Mouse (Mus musculus): Measurements from ENCODE around the gene Bbx. TPM values are rescaled to one million over a fixed set of nuclear protein-coding genes. Genes with fewer than 3 reads are reported as not detected.

The Bbx gene
- total RNA-seq, 1 experiment from 2014 or later: 39.8 TPM

DNA sequence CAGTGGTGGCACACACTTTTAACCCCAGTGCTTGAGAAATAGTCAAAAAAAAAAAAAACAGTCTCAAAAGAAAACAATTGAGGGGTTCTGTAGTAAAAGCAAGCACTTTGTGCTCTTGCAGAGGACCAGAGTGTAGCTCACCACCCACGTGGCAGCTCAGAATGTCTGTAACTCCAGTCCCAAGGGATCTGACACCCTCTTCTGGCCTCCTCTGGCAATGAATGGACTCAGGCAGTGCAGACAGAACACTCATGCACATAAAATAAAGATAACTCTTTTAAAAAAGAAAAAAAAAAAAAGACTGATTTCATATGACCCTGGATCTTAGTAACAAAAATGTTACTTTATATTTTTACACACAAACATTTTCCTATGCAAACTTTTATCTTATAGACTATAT lies 12.1 kb downstream of the Bbx start:
- no peak for ATAC-seq (replicated peaks; ENCODE audit: insufficient number of reproducible peaks, low FRiP score, low TSS enrichment, poor library complexity, severe bottlenecking)

DNA sequence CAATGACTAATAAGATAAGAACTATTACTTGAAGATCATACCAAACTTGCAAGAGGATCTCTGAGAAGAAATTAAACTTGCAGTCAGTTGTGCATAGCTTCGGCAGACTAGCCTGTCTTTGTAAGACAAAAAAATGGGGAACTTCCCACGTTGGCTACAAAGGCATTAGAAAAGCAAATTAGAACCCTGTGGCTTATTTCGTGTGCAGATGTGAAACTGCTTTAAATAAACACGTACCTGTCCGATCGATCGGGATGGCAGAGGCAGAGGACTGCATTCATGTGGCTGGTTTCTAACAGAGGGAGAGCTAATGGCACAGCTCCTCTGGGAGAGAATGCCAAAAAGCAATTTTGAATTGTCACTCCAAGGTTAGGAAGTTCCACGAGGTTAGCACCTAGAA lies 16.8 kb downstream of the Bbx start:
- ATAC-seq (replicated peaks; ENCODE audit: insufficient number of reproducible peaks, low FRiP score, low TSS enrichment, poor library complexity, severe bottlenecking): no peak

DNA sequence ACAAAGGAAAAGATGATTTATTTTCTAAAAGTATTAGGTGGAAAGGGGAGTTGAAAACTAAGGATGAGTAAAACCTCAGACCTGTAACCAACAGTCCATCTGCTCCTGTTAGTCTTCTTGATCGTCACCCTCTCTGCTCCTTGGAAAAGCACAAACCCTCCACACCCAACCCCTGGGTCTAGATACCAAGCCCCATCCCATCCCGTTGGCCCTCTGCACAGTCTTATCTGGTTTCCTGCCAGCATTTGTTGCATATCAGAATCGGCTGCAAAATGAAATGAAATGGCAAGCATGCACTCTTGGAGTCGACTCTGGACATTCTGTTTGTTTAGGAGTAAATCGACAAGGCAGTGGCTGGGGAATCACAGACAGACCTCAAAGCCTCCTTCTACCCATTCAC lies 29.3 kb downstream of the Bbx start:
- ATAC-seq (replicated peaks; ENCODE audit: insufficient number of reproducible peaks, low FRiP score, low TSS enrichment, poor library complexity, severe bottlenecking): no peak

DNA sequence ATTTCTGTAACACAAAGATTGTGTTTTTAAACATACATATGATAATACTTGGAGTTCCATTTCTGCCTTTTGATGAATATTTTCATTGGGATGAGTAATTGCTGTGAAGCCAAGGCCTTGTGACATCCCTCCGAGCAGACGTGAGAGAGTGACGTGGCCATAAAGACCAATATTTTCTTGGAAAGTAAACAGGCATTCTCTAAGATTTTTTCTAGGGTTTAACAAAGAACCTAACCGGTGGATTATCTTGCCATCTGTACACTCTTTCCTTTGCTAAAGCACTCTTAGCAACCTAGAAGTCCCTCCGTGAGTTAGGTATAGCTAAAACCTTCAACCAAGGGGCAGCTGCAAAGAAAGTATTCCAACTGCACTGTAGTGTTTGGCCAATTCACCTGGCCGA lies 32.4 kb downstream of the Bbx start:
- ATAC-seq (replicated peaks; ENCODE audit: insufficient number of reproducible peaks, low FRiP score, low TSS enrichment, poor library complexity, severe bottlenecking): no peak

DNA sequence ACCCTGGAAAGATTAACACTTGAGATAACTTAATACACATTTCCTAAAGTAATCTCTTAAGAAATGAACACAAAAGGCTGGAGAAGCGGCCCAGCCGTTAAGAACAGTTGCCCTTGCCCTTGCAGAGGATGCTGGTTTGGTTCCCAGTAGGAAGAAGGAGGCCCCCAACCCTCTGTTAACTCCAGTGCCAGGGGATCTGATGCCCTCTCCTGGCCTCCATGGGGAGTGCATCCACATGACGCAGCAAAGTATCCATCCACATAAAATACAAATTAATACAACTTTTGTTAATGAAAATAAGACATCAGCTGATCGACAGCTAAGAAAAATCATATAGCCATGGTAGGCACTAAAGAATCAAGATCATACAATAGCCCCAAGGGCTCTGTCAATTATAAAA lies 33.6 kb downstream of the Bbx start:
- ATAC-seq (replicated peaks; ENCODE audit: insufficient number of reproducible peaks, low FRiP score, low TSS enrichment, poor library complexity, severe bottlenecking): no peak

DNA sequence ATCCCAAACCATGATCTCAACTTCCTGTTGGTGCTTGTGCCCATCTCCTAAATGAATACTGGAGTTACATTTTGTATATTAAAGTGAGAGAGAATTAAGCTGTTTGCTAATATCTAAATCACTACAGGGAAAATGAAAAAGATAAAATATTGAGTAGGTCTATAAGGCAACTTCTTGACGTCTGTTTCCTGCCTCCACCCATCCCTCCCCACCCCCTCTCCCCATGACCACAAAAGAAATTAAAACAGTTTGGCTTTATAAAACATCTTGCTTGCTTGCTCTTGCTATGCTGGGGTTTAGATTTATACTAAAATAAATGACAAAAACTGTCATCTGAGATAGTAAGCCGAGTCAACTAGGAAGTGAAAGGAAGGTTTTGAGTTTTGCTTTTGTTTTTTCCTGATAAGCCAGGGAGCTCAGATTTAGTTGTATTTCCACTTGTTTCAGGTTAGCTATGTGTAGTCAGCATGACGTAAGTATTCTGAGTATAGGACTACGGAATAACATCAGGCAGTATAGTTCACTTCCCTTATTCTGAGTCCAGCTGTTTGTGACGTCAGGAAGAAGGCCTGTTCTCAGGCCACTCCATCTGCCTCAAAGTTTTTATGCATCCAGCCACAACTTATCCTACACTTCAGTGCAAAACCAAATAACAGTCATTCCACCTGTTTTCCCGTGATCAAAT lies 36.1 kb downstream of the Bbx start:
- peak; percentile 61 for ATAC-seq (replicated peaks; ENCODE audit: insufficient number of reproducible peaks, low FRiP score, low TSS enrichment, poor library complexity, severe bottlenecking)

DNA sequence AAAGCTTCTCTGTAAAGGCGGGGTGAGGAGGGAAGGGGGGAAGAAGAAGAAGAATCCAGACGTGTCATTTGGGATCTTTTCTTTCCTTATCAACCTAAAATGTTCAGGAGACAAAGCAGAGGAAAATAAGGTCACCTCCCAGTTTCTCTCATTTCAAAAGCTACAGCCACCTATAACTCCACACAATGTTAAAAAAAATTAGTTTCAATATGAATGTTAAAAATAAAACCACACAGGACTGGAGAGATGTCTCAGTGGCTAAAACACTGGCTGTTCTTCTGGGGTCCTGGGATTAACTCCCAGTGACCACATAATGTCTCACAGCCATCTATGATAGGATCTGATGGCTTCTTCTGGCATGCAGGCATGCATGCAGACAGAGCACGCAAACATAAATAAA lies 43.7 kb downstream of the Bbx start:
- no peak for ATAC-seq (replicated peaks; ENCODE audit: insufficient number of reproducible peaks, low FRiP score, low TSS enrichment, poor library complexity, severe bottlenecking)

DNA sequence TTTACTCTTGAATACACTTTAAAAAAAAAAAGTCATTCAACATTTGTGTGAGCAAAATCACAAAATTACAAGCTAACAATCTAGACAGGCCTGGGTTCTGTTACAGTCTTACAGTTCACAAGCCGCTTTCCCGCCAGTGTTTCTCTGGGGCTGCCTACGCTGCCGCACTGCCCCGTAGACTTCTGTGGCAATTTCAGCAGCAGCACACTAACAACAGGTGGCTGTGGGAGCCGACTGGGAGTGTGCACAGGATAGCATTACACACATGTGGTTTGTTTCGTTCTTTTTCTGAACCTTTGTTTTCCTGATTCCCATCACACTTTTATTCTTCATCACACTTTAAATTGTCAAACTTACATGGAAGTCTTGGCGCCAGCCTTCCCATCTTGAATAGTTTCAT lies 48.6 kb downstream of the Bbx start:
- ATAC-seq (replicated peaks; ENCODE audit: insufficient number of reproducible peaks, low FRiP score, low TSS enrichment, poor library complexity, severe bottlenecking): no peak

DNA sequence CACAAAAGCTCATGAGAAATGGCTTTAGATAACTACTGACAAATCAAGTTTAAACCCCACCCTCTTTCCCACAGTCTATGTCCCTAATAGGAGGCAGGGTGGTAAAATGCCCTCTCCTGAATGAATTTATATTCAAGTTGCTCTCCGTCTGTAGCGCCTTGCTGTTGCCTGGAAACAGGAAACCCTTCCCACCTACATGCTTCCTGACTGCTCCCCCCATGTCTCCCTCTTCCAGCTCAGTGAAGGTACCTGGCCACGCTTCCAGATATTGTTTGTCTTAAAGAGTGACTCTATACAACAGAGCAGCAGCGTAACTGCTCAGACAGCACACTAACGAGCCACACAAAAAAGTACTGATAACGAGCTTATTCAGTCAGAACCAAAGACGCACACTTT lies 50.8 kb downstream of the Bbx start:
- ATAC-seq (replicated peaks; ENCODE audit: insufficient number of reproducible peaks, low FRiP score, low TSS enrichment, poor library complexity, severe bottlenecking): no peak

DNA sequence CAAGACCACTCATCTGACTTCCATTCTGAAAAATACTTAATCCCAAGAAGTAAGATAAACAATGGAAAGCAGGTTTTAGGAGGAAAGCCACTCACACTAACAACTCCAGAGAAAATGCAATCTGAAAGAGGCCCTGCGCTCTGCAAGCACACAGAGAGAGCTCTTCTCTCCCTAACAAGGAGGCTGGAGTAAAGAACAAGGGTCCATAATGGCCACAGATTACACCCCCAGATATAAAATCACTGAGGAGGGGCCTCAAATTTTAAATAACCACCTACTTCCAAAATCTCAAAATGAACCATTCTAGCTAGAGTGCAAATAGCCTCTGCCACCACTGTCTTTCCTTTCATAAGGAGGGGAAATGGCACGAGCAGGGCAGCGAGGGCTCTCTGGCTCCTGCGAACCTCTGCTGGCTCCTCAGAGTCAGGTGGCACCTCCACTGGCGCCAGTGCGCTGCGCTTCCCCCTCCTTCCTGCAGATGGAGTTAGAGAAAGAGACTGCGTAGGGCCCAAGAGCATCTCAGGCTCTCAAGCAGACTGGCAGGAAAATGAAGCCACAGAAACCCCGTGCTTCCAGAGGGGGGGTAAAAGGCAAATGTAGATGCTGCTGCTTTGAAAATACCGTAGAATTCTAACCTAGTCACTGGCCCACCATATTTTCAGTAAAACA lies 51.4 kb downstream of the Bbx start:
- peak; percentile 61 for ATAC-seq (replicated peaks; ENCODE audit: insufficient number of reproducible peaks, low FRiP score, low TSS enrichment, poor library complexity, severe bottlenecking)

DNA sequence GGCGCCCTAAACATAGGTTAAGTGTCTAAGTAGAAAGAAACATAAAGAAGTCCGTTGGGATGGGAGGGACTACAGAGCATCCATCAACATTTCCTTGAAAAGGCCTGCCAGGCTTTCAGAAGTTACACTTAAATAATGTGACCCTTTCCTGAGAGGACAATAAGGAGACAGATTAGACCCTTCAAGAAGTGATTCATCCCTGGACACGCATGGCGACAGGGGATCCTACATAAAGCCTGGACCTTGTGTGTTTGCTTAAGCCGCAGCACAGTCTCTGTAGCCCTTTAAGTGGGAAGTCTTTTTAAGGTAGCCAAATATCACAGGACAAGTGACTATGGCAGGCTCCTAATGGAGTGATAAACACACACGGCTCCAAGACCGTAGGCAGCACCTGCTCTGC lies 52.0 kb downstream of the Bbx start:
- no peak for ATAC-seq (replicated peaks; ENCODE audit: insufficient number of reproducible peaks, low FRiP score, low TSS enrichment, poor library complexity, severe bottlenecking)

DNA sequence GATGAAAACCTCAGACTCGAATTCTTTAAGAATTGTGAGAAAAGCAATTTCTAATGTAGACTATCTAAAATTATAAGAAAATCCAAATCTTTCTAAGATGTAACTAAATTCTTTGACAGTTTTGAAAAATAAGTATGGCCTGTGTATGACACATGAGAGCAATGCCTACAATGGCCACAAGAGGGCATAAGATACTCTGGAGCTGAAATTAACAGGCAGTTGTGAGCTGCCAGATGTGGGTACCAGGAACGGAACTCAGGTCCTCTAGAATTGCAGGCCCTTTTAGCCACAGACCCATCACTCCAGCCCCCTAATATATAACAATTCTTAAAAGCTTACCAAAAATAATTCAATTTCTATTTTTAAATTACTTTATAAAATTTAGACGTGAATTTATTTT lies 57.6 kb downstream of the Bbx start:
- peak; percentile 63; the same call in 1 of the 2 replicates for ATAC-seq (replicated peaks; ENCODE audit: insufficient number of reproducible peaks, low FRiP score, low TSS enrichment, poor library complexity, severe bottlenecking)

DNA sequence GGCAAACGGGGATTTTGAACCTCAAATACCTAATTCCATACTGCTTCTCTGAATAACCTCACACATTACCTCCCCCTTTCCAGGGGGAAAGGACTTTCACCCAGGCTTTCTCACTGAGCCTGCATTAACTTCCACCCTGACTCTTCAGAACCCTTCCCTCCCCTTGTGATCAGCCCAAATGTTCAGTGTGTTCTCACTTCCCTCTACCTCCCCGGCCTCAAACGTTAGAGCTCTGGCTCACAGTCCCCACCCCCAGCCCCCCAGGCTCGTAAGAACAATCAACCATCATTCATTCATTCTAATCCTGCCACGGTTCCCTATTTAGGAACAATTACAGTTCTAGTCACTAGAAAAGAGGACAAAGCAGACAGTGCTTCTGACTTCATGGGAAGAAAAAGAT lies 58.5 kb downstream of the Bbx start:
- no peak for ATAC-seq (replicated peaks; ENCODE audit: insufficient number of reproducible peaks, low FRiP score, low TSS enrichment, poor library complexity, severe bottlenecking)

DNA sequence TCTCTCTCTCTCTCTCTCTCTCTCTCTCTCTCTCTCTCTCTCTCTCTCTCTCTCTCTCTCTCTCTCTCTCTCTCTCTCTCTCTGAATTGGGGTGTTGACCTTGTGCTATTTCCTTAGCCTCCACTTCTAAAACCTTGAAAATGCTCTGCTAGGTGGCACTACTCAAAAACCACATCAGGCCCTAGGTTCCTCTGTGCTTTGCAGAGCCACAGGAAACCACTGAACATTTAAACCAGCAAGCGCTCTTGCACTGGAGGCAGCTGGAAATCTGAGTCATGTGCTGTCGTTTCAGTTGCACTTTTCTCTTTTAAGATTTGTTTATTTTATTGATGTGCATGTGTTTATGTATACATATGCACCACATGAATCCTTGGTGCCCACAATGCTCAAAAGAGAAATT lies 59.6 kb downstream of the Bbx start:
- no peak for ATAC-seq (replicated peaks; ENCODE audit: insufficient number of reproducible peaks, low FRiP score, low TSS enrichment, poor library complexity, severe bottlenecking)

DNA sequence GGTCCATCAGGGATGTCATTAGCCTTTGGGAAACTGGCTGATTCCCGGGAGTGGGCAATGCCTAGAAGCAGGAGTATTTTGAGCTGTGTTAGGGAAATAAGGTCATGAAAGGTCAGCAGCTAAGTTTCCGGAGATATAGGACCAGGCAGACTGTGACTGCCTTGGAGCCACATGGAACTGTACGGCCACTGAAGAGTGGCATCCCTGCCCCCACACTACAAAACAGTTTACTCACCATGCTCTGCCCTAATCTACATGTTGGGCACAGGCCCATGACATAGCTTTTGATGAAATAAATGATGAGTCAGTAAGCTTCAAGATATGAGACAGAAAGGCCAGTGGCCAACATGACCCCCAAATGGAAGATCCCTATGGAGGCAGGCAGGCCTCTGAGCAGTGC lies 60.7 kb downstream of the Bbx start:
- ATAC-seq (replicated peaks; ENCODE audit: insufficient number of reproducible peaks, low FRiP score, low TSS enrichment, poor library complexity, severe bottlenecking): no peak

DNA sequence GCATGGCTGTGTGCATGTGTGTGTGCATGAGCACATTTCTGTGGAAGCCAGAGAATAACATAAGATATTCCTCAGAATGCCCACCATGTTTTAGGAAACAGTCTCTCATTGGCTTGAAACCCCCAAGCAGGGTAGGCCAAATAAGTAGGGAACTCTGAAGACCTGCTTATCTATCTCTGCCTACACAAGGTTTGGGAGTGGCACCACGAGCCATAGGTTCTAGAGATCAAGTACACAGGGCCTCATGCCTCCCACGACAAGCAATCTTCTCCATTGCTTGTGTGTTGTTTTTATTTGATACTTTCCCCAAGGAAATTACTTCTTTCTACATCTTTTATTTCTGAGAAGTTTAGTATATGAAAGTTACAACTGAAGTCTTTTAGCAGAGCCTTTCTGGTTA lies 61.8 kb downstream of the Bbx start:
- ATAC-seq (replicated peaks; ENCODE audit: insufficient number of reproducible peaks, low FRiP score, low TSS enrichment, poor library complexity, severe bottlenecking): no peak

DNA sequence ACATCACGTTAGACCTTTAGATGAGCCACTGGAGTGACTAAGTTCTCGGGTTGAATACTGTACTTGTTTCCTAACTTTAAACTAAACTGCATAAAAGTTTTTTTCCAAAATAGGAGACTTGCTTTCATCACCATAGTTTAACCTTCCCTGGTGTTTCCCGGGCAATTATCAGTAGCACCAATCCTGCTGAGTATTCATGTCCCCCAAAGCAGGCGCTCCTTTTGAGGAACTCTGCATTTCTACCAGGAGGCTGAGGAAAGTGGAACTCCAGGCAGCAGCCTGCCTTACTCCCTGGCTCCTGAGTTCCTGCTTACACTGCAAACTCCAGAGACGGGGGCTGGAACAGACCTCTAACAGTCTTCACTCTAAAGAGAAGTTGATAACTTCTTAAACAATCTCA lies 65.6 kb downstream of the Bbx start:
- ATAC-seq (replicated peaks; ENCODE audit: insufficient number of reproducible peaks, low FRiP score, low TSS enrichment, poor library complexity, severe bottlenecking): no peak

DNA sequence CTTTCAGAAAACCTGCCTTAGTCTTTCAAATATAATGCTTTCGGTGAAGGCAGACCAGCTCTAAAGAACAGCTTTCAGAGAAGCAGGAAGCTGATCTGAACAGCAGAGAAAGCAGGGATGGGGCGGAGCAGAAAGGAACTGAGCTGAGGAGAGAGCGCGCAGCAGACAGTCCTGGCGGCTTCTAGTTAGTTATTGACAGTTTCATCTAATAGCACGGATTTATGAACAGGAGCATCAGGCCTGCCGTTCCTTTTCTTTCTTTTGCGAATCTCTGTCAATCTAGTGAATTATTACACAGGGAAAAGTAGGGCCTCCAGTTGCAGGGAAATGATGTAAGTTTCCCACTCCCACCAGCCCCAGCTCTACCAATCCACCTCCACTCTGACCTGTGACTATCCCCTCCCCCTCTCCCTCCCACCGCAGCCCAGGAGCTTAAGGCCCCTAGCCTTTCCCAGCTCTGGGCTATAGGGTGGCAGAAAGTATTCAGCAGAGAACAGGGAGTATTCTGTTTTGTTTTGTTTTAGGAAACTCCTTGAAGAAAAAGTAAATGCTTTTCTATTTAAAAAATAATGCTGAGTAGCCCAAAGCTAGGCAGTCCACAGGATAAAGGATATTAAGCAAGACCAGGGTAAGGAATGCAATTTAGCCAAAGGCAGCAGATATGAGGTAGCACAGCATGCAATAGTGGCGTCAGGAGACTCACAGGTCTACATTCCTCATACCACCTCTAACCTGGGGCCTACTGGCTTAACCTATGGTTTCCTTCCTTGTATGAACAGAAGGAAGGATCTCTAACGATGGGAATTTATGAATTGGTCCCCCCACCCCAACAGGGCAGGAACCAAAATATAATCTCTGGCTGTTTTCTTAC lies 67.8 kb downstream of the Bbx start:
- no peak for ATAC-seq (replicated peaks; ENCODE audit: insufficient number of reproducible peaks, low FRiP score, low TSS enrichment, poor library complexity, severe bottlenecking)

DNA sequence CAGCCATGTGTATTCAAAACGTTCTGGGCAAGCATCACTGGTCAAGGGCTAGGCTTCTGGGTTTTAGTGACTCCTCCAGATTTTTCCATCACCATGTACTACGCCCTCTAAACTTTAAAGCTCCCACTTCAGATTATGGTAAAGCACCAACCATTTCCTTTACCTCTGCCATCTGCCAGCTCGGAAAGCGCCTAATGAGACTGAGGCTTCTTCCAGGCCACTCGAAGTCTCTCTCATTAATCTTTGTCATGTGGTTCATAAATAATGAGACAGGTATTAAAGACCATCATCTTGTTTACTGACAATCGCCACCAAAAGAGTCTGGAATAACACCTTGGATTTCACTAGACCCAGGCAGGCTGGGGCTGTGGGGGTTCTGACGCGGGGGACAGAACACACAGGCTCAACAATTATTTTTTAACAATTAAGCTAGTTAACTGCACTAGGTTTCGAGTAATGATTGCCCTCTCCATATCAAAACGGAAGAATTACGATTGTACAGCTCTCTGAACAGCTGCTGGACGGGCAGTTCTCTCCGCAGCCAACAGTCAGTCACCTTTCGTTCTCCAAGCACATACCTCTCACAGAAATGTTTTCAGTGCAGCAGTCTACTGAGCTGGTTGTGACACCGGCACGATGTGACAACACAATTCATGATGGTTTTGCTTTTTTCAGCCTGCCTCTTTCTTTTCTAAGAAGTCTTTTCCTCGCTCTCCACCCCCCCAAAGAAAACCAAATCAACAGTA lies 68.6 kb downstream of the Bbx start:
- no peak for ATAC-seq (replicated peaks; ENCODE audit: insufficient number of reproducible peaks, low FRiP score, low TSS enrichment, poor library complexity, severe bottlenecking)

Data from monocyte, adult 5-6 weeks (primary cell).